Mouse (Mus musculus) stomach, embryonic 16.5 days (tissue): ENCODE data around the gene Fgd6. TPM values are rescaled to one million over a fixed set of nuclear protein-coding genes. Genes with fewer than 3 reads are reported as not detected.

Source experiments
- ATAC-seq: fragments of 200-750 bp; cut with Nextera tagmentation; 2 replicates; pipeline ENCODE4 v1.8.0; 2017; ENCODE audit warnings: moderate number of reproducible peaks, moderate TSS enrichment; ENCODE audit not compliant: insufficient read depth, low FRiP score
- H3K27ac ChIP-seq: fragments of 300-500 bp; sonication (generic); 2 replicates; pipeline ENCODE4 v1.5.1; 2014; ENCODE audit warnings: low read length
- H3K27me3 ChIP-seq: fragments of 300-500 bp; sonication (generic); 2 replicates; pipeline ENCODE4 v1.6.1; 2014; ENCODE audit warnings: low read length, control low read depth, mixed read lengths; ENCODE audit not compliant: control insufficient read depth, insufficient read depth
- H3K36me3 ChIP-seq: fragments of 300-500 bp; sonication (generic); 2 replicates; pipeline ENCODE4 v1.6.1; 2014; ENCODE audit warnings: low read length; ENCODE audit not compliant: control insufficient read depth, insufficient read depth
- H3K4me1 ChIP-seq: fragments of 300-500 bp; sonication (generic); 2 replicates; pipeline ENCODE4 v1.6.1; 2014; ENCODE audit warnings: low read length, control low read depth, mixed read lengths; ENCODE audit not compliant: control insufficient read depth, insufficient read depth
- H3K4me2 ChIP-seq: fragments of 300-500 bp; sonication (generic); 2 replicates; pipeline ENCODE4 v1.6.1; 2014; ENCODE audit warnings: low read depth, low read length, mixed read lengths
- H3K4me3 ChIP-seq: fragments of 300-500 bp; sonication (generic); replicated peaks from 2 replicates; pipeline ENCODE4 v1.5.1; 2014; ENCODE audit warnings: mild to moderate bottlenecking, low read length
- H3K9ac ChIP-seq: fragments of 300-500 bp; sonication (generic); 2 replicates; pipeline ENCODE4 v1.6.1; 2014; ENCODE audit warnings: low read length
- H3K9me3 ChIP-seq: fragments of 300-500 bp; sonication (generic); replicated peaks from 2 replicates; pipeline ENCODE4 v1.6.1; 2016; ENCODE audit warnings: low read length, control low read depth; ENCODE audit not compliant: control insufficient read depth
- WGBS: fragments of 180-500 bp; shearing (Covaris S2); extraction: QIAGEN DNeasy Blood & Tissue Kit; methylation state at CpG from one replicate; pipeline ENCODE4 v1.1.7; 2014; 5-methylcytosine and 5-hydroxymethylcytosine counted together
- polyA plus RNA-seq: library from polyadenylated mRNA; unstranded; fragments of >200 nt; fragmentation: Nextera tagmentation; extraction: Ambion mirVana; gene quantifications from 2 replicates; pipeline ENCODE4 v1.2.1, GENCODE M21; 2015

Fgd6 gene
- polyA plus RNA-seq, 1 experiment from 2014 or later, result 3.7 TPM

DNA sequence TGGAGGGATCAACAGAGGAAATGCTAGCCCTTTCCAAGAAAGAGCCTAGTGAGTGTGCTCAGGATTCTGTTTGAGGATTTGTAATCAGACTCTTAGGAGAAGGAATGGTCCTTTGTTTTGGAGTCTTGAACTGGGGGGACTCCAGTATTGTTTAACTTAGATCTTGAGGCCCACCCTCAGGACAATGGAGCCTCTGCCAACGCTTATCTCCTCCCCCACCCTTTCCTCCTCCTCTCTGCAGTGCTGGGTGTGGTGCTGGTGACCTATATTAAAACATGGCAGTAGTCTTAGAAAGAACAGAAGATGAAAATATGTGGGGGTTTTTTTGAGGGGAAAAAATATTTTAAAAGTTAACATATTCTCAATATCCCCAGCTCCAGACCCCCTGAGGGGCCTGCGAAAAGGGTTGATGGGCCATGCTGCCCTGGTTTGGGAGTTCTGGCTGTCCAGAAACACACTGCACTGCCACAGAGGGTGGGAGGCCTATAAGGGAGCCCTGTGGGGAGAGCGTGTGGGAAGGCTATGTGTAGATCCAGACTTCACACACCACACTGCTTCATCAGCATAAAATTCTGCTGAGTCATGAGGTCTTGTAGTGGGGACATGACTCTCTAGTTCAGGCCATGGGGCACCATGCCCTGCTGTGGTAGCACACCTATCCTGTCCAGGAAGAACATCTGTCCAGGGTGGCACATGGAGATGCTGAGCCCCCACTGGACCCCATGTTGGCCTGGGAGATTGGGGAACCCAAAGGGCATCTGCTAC, 61.5 kb downstream of the Fgd6 start:
- no peak overlapping the region for H3K27ac ChIP-seq
- 64% methylated on average over 3 of the region's 3 CpGs for WGBS
- peak; percentile 47; the same call in 1 of the 2 replicates for ATAC-seq

DNA sequence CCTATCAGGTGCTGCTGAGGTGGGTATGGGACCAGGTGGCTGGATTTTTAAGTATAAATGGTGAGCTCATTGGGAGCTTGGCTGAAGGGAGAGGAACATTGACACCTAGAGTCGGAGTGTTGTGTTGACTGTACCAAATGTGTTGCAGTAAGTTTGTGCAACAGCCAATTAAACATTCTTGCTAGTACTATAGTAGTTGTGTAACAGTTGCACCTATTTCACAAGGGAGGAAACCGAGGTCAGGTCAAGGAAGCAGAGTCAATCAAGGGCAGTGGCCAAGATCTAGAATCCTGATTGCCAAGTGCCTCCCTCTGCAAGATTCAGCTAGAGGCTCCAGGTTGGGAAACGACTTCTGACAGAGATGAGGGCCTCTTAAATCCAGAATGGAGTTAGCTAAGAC, 62.3 kb downstream of the Fgd6 start:
- ATAC-seq, result no peak
- no peak overlapping the region for H3K9ac ChIP-seq
- H3K36me3 ChIP-seq, result no peaks in the 10 kb centered on the region
- no peak overlapping the region for H3K4me2 ChIP-seq
- no peak overlapping the region for H3K27ac ChIP-seq
- WGBS, result 82% methylated on average over 3 of the region's 3 CpGs
- H3K4me3 ChIP-seq, result no peak overlapping the region
- peaks cover 6% of the 10 kb centered on the region; the same call in 1 of the 2 replicates for H3K4me1 ChIP-seq
- H3K27me3 ChIP-seq, result no peaks in the 10 kb centered on the region
- H3K9me3 ChIP-seq, result no peaks in the 10 kb centered on the region

More for the DNA sequence above, 61.5 kb downstream of the Fgd6 start:
- Histone ChIP-seq H3K9me3 (no peaks in the 10 kb centered on the region), H3K9ac (no peak overlapping the region), H3K4me2 (no peak overlapping the region), H3K4me3 (no peak overlapping the region), H3K27me3 (no peaks in the 10 kb centered on the region), H3K36me3 (peaks cover 4% of the 10 kb centered on the region; the same call in 1 of the 2 replicates), H3K4me1 (peaks cover 6% of the 10 kb centered on the region; the same call in 1 of the 2 replicates)

DNA sequence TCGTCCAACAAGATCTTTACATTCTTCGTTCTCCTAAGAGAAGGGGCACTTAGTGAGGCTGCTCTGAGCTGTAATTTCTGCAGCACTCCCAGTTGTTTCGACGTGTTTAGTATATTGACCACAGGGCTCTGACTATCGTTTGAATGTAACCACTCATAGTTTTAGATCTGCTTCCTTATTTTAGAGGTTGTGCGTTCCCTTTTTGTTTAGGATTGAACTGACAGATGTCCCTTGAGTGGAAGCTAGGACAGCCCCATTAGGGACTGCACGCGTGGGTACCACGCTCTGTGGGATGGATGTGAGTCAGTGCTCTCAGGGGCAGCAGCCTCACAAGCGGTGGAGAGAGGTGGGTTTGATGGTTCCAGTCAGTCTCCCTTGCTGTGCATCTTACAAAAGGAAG, 69.7 kb downstream of the Fgd6 start:
- H3K9ac ChIP-seq, result no peak overlapping the region
- no peaks in the 10 kb centered on the region for H3K27me3 ChIP-seq
- no peaks in the 10 kb centered on the region for H3K4me1 ChIP-seq
- no peak overlapping the region for H3K4me2 ChIP-seq
- H3K36me3 ChIP-seq, result no peaks in the 10 kb centered on the region
- no peaks in the 10 kb centered on the region for H3K9me3 ChIP-seq
- no peak overlapping the region for H3K27ac ChIP-seq
- ATAC-seq, result no peak
- no peak overlapping the region for H3K4me3 ChIP-seq
- 87% methylated on average over 10 of the region's 10 CpGs for WGBS

DNA sequence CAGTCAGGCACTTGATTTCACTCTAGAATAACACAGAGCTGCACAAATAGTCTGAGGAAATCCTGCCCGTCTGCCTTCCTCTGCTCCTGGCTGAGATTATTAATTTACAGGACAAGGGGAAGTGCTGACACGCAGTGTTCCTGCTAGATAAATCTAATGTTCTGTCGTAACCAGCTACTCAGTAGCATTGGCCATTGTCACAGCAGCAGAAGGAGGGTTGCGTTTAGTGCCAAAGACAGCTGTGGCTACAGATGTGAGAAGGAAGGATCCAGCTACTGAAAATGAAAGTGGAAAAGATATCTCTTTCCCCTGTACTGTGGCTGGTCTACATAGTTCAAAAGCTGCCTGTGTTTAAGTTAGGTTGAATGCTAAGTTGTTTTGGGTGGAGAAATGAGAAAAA, 71.4 kb downstream of the Fgd6 start:
- Histone ChIP-seq H3K36me3 (no peaks in the 10 kb centered on the region), H3K27me3 (no peaks in the 10 kb centered on the region), H3K4me3 (no peak overlapping the region), H3K4me2 (no peak overlapping the region), H3K4me1 (no peaks in the 10 kb centered on the region), H3K27ac (no peak overlapping the region), H3K9ac (no peak overlapping the region), H3K9me3 (no peaks in the 10 kb centered on the region)
- WGBS, result 38% methylated on average over 4 of the region's 4 CpGs
- ATAC-seq, result no peak

DNA sequence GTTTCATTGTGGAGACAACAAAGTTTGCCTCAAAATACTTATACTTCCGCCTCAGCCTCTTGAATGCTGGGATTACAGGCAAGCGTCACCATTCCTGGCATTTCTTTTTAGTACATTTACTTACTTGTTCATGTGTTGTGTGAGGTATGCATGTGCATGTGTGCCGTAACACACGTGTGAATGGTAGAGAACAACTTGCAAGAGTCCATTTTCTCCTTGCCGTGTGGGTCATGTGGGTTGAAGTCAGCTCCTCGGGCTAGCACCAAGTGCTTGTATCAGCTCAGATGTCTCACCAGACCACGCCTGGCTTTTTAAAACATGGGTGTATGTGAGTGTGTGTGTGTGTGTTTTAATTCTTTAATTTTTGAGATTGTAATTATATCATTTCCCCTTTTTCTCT, 71.8 kb downstream of the Fgd6 start:
- Histone ChIP-seq H3K4me2 (no peak overlapping the region), H3K9me3 (no peaks in the 10 kb centered on the region), H3K4me3 (no peak overlapping the region), H3K27me3 (no peaks in the 10 kb centered on the region), H3K4me1 (no peaks in the 10 kb centered on the region), H3K36me3 (no peaks in the 10 kb centered on the region), H3K27ac (no peak overlapping the region), H3K9ac (no peak overlapping the region; the same call in 1 of the 2 replicates)
- WGBS, result 84% methylated on average over 7 of the region's 7 CpGs
- ATAC-seq, result no peak

DNA sequence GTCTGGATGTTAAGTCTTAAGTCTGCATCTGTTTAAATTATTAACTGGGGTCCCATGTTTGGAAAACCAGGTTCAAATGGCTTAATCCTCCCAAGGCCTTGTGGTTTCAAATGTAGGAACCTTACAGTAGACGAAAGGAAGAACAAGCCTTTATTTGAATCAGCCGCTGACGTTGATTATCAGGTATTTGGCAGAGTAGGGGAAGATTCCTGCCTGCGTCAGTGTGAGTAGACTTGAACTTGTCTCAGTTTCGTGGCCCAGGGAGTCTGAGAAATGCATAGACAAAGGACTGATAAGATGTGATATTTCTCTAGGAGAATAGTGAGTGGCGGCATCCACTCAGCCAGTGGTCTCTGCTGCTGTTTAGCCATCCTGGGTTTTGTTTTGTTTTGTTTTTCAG, 73.0 kb downstream of the Fgd6 start:
- Histone ChIP-seq H3K4me1 (no peaks in the 10 kb centered on the region), H3K27me3 (no peaks in the 10 kb centered on the region), H3K9me3 (no peaks in the 10 kb centered on the region), H3K36me3 (no peaks in the 10 kb centered on the region), H3K9ac (no peak overlapping the region), H3K4me3 (no peak overlapping the region), H3K4me2 (no peak overlapping the region), H3K27ac (no peak overlapping the region)
- WGBS, result 92% methylated on average over 6 of the region's 6 CpGs
- no peak for ATAC-seq

DNA sequence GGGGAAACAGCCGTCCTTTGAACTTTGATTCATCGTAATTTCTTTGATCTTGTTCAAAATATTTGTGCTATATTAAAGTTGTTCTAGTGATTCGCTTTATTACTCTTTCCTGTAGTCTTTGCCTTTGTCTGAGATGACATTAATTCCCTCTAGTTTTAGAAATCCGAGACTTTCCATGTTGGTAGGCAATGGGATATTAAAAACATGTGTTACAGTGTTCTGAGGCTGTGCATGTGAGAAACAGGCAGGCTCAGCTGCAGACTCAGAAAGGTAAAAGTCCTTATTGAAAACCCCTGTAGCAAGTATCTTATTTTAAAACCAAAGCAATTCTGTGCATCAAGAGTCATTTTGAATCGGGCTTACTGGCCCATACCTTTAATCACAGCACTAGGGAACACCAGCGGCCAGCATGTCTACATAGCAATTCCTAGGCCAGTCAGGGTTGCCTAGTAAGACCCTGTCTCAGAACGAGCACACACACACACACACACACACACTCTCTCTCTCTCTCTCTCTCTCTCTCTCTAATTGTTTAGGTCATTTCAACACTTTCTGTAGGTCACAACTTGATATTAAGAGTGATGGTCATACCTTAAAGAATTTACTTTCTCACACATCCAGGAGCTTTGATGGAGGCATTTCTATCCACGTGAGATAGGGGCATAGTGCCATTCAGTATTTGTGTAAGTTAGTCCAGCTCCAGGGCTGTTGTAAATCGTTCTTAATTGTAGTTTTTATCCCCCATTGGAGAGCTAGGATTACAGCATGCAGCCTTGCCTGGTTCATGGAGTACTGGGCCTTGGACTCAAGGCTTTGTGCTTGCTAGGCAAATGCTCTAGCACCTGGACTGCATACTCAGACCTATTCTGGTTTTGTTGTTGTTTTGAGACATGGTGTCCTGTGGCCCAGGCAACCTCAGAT, 75.3 kb downstream of the Fgd6 start:
- no peak overlapping the region for H3K4me3 ChIP-seq
- no peak overlapping the region for H3K9ac ChIP-seq
- no peaks in the 10 kb centered on the region for H3K27me3 ChIP-seq
- H3K9me3 ChIP-seq, result no peaks in the 10 kb centered on the region
- peaks cover 4% of the 10 kb centered on the region for H3K4me1 ChIP-seq
- ATAC-seq, result no peak
- 79% methylated on average over 9 of the region's 9 CpGs for WGBS
- H3K36me3 ChIP-seq, result no peaks in the 10 kb centered on the region
- H3K4me2 ChIP-seq, result no peak overlapping the region
- H3K27ac ChIP-seq, result no peak overlapping the region

DNA sequence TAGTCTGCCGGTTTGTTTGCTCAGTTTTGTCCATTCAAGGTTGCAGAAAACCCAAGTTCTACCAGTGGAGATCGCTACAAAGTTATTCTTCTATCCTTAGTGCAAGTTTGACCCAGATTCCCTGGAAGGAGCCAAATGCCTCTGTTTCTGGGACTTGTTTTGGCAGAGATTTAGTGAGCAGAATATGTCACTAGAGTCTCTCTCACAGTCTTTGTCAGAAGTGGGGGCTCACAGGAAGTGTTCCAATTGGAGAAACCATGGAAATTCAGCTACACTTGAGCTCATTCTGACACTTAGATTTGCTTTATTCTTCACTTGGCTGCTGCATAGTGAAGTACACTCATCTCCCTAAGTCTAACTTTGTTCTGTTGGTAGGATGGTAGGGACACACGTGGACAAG, 76.4 kb downstream of the Fgd6 start:
- no peak overlapping the region for H3K4me3 ChIP-seq
- ATAC-seq, result no peak
- H3K4me1 ChIP-seq, result peaks cover 5% of the 10 kb centered on the region
- no peak overlapping the region for H3K27ac ChIP-seq
- H3K36me3 ChIP-seq, result no peaks in the 10 kb centered on the region
- no peaks in the 10 kb centered on the region for H3K27me3 ChIP-seq
- 77% methylated on average over 3 of the region's 3 CpGs for WGBS
- no peak overlapping the region for H3K9ac ChIP-seq
- no peak overlapping the region for H3K4me2 ChIP-seq
- H3K9me3 ChIP-seq, result no peaks in the 10 kb centered on the region
